Mouse (Mus musculus): ENCODE results near the gene Helz2.

The Helz2 gene

DNA sequence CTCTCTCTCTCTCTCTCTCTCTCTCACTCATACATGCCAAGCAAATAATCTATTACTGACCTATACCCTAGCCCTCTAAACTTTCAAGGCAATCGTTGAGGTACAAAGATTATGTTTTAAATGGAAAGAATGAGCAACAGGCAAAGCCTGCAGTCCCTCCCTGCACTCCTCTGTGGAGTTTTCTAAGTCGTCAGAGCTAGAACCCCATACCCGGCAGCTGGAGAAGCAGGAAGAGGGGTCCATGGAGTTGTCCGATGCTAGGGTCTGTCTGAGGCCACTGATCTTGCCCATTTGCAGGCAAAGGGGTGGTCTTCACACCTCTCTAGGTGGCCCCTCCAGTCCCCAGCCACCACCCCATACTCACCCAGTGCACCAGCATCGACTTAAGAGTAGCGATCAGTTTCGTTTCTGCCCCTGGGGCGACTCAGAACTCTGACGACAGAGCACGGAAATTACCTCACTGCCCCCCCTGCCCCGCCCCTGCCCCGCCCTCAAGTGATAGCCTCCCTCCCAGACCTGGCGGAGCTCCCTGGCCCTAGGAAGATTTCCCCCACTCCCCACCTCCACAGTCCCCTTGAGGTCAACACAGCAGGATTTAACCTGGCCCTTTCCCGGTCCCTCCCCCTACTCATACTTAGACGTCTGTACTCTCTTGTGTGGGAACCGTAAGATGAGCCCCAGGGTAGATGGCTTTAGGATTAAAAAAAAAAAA lies at the start of gene Helz2:
Gene Helz2, minus strand, starts transcription at position 426 of the 712 bp plus-strand sequence.
- DNase-seq, result peak; percentile 59 to 63

GRCm38 (mm10) chr2:181290937-181291336 lies 49.1 kb upstream of the Helz2 start:
- DNase-seq, result no peak

DNA sequence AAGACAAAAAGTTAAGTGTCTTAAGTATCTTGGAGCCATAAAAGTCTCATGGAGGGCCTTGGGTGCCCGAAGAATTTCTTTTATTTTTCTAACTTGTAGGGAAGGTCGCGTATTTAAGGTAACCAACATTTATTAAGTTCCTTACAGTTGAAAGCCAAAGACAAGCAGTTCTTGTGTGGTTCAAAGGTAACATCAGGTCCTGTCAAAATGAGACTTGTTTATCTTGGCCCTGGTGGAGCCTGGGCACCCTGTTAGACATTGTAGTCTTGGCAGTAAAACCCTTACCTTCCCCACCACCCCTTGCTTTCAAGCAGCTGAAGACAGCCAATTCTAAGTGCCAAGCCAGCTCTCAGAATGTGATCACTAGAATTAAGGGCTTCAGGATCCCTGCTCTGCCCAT lies 46.9 kb upstream of the Helz2 start:
- DNase-seq, result no peak

DNA sequence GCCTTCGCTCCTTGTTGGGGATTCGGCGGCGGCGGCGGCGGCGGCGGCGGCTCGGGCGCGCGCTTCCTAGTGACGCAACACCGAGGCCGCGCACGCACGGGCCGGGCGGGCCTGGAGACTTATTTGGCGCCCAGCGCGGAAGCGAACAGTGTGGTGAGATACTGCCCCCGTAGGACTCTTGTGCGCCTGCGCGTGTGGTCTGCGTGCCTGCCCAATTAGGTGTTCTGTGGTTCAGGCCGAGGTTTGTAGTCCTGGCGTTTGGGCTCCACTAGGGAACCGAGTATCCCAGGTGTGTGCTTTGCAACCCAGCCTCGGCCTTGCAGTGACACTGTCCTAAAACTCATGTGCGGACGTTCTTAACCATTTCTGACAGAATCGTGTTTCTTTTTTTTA lies 46.1 kb upstream of the Helz2 start, which contains the start of gene Gmeb2:
Gene Gmeb2, minus strand, starts transcription at position 78 of the 393 bp plus-strand sequence.
- DNase-seq, result peak; percentile 86 to 90

DNA sequence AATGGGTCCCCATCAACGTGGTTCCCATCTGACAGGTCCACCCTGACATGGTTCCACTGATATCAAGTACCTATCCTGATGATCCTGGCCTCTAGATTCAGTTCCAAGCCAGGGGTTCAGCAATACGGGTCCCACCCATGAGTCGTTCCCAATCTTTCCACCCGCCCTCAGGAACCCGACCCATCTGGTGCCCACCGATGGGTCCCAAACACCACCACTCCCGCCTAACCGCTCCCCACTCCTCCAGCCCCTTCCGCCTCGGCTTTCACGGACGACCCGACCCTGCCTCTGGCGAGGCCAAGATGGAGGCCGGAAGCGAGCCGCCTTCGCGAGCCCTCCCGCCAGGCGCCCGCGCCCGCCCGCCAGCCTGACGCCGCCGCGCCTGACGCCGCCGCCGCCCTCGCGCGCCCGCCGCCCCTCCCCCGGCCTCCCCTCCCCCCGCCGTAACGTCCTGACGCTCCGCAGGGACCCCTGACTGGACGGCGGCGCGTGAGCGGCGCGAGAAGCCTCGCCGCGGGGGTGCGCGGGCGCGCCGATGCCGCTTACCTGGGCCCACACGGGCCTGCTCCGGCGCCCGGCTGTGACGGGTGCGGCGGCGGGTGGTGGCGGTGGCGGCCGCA lies 45.6 kb upstream of the Helz2 start:
- peak; percentile 76 to 77 for DNase-seq

- no peak for DNase-seq
Measured at GRCm38 (mm10) chr2:181286629-181287337, 45.0 kb upstream of the Helz2 start.

DNA sequence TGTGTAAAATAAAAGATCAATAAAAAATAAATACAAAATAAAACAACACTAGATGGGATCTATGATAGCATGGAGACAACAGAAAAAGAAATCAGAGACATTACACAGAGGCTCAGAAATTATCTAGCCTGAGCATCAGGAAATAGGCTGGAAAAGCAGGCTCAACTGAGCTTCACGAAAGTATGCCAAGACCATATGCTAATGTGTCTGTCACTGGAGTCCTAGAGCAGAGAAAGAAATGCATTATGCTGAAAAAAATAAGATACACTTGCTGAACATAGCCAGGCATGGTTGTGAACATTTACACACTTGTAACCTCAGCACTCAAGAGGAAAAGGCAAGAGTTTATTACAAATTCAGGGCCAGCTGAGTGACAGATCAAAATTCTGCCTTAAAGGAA lies 38.1 kb upstream of the Helz2 start:
- DNase-seq, result no peak

GRCm38 (mm10) chr2:181277866-181278265 lies 36.0 kb upstream of the Helz2 start:
- no peak for DNase-seq

DNA sequence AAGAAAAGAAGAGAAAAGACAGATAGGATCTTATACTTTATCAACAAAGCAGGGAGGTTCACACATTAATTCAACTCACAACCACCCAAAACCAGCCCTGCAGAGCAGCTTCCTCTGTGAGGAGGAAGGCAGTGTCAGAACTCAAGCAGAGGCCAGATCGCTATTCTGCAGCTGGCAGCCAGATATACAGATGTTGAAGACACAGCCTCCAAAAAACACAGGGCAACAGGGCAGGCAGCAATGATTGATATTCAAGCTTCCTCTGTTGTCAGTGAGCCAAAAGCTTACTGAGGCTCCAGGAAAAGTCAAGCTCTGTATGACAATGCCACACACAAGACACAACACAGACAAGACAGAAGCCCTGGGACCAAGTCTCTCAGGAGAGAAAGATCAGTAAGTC lies 34.9 kb upstream of the Helz2 start:
- no peak for DNase-seq

- DNase-seq, result no peak
Measured at GRCm38 (mm10) chr2:181274639-181275038, 32.8 kb upstream of the Helz2 start.

- DNase-seq, result no peak
Measured at GRCm38 (mm10) chr2:181273829-181274228, 32.0 kb upstream of the Helz2 start.

DNA sequence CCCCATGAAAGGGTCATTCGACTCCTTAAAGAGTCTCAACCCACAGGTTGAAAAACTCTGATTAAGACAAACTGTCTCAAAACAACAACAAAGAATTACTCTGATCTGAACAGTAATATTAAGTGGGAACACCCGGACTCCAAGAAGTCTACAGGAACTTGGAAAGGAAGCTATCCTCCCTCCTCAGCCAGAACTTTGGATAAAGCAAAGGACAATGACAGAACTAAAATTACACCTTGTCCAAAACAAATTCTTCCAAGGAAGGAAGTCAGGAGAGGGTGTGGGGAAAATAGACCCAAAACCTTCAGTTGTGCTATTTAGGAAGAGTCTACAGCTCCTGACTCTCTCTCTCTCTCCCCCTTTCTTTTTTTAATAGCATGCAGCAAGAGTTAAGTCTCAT lies 30.3 kb upstream of the Helz2 start:
- no peak for DNase-seq

DNA sequence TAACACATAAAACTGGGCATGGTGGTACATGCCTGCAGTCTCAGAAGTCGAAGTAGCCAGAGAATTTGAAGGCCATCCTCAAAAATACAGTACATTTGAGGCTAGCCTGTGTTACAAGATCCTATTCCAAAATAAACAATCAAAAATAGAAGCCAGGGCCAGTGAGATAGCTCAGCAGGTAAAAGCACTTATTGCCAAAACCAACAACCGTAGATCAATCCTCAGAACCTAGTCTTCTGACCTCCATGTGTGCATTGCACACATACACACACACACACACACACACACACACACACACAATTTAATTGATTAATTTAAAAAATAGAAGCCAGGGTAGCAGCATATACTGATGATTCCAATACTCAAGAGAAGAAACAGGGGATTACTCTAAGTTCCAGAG lies 25.0 kb upstream of the Helz2 start:
- no peak for DNase-seq

GRCm38 (mm10) chr2:181253248-181253647 lies 11.4 kb upstream of the Helz2 start:
- DNase-seq, result no peak

- no peak for DNase-seq
Measured at GRCm38 (mm10) chr2:181251841-181252240, 10.0 kb upstream of the Helz2 start.

DNA sequence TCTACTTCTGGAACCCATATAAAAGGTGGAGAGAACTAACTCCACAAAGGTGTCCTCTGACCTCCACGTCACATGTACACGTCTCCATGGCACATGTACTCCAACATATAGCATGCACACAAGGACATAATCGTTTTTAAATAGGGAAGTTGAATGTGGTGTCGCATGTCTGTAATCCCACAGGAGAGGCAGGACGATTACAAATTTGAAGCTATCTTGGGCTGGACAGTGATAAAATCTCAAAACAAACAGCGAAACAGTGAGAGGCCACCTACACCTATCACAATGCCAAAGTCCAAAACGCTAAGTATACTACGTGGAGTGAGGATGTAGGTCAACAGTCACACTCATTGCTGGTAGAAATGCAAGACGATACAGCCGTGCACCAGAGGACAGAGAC lies 7.4 kb upstream of the Helz2 start:
- DNase-seq, result no peak

GRCm38 (mm10) chr2:181245031-181245430 lies 3.2 kb upstream of the Helz2 start:
- no peak for DNase-seq

- DNase-seq, result peak in 1 of 2 experiments; percentile 33
Measured at GRCm38 (mm10) chr2:181243706-181244394, 2.0 kb upstream of the Helz2 start.

DNA sequence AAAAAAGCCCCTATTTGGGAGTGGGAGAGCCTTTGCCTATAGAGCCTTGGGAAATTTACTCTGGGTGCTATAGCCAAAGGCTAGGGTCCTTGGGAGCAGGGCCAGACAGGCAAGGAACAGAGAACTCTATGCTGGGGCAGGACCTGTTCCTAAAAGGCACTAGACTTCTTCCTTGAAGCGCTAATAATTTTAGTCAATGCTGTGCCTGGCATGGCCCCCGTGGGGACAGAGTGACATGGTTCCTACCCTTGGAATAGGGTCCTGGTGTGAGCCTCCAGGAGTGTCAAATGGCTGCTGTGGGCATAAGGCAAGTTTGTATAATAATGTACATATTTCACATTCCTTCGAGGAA lies 463 bp upstream of the Helz2 start:
- DNase-seq, result no peak

- DNase-seq, result no peak
Measured at GRCm38 (mm10) chr2:181240806-181241440, 904 bp downstream of the Helz2 start.

DNA sequence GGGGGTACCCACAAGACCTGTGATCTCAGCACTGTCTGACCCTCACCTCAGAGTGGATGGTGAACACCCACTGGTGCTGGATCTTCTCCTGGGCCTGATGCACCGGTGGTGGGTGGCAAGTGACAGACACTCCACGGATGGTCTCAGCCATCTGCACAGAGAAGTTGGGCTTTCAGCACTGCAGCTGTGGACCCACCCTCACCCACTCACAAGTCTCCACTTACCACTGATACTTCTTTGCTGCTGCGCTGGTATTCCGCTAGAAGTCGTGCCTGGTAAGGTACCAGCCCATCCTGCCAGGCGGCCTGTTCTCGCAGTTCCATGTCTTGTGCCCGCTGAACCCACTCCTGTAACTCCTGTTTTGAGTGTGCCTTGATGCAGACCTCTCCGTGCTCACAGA lies 2.6 kb downstream of the Helz2 start:
- DNase-seq, result peak in 1 of 2 experiments; percentile 17

GRCm38 (mm10) chr2:181238861-181239260 lies 3.0 kb downstream of the Helz2 start:
- peak in 1 of 2 experiments; percentile 26 for DNase-seq

- DNase-seq, result peak in 1 of 2 experiments; percentile 10
Measured at GRCm38 (mm10) chr2:181238091-181238610, 3.7 kb downstream of the Helz2 start.
